Mouse (Mus musculus) cerebellum, postnatal 25 days (tissue): Measurements from ENCODE around the gene Hspa2.

Experiments
- DNase-seq, 2 experiments: peaks; one replicate each; pipeline ENCODE4 v3.0.0; 2021; ENCODE audit warnings: mixed read lengths in 2 of 2

The Hspa2 gene

DNA sequence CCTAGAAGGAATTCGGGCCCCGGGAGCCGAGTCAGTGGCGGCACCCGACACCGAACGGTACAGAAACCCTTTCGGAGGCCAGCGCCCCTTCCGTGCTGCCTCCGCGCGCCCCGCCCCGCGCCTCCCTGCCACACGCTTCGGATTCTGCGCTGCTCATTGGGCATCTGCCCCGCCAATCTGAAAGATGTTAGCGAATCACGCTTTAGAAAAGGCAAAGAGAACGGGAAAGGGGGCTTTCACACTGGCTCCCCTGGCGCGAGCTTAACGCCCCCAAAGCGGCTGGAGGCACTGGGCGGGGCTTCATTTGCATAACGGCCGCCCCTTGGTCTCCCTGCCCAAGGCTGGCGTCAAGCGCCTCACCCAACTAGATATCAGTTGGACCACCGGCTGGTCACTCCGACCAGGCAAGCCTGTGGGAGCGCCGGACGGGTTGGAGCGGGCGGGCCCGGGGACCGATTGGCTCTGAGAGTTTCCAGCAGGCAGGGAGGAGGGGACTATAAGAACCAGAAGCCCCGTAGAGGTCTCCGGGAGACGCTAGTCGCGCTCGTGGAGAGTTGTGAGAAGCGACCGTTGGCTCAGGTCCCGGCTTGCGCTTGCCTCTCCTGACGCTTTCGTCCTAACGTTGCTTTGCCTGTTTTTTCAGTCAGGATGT, at the start of gene Hspa2:
TSS of gene Hspa2 (plus strand) at position 291 of the 652 bp plus-strand sequence.
- DNase-seq, result peak; percentile 100

DNA sequence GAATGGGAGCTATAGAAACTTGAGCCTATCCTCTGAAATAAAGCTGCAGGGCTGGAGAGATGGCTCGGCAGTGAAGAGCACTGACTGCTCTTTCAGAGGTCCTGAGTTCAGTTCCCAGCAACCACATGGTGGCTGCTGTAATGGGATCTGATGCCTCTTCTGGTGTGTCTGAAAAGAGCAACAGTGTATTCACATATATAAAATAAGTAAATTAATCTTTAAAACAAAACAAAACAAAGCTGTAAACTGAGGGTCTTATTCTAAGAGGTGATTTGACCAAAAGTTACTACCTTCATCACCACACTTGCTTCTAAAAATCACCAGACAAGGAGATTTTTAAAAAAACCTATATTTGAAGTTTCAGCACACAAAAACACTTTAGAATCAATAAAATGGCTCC, 43.1 kb upstream of the Hspa2 start:
- DNase-seq, result no peak

DNA sequence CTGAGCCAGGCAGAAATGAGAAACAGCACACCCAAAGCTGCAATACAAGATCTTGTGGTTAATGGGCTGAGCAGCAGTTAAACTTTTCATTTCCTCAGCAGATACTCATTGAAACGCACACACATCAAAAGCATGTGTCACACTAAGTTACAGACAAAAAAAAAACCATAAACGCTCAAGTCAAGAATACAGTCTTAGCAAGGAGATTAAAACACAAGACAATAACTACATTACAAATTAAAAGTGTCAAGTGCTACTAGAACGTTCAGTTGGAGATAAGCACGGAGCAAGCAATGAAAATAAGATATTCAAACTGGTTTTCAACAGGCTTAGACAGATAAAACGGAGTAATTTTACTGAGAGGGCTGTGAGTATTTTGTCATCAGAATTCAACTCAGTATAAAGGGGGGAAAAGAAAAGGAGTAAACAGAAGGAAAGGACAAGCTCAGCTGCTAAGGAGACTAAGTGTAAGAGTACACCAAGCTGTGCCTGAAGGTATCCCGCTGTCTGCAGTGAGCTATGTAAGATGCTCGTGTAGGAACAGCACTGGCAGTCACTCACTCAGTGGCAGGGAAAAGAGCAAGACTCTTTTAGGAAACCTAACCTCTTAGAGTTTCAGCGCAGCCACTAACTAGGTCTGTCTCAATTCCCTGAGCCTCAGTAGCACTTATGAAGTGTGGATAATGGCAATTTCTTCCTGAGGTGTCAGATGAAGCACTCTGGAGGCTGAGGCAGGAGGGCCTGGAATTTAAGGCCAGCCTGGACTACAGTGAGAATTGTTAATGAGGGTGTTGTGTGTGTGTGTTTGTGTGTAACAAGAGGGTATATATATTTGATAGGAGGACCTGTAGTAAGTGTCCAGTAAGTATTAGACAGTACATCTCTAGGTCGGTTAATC, 42.3 kb upstream of the Hspa2 start:
- DNase-seq, result no peak

DNA sequence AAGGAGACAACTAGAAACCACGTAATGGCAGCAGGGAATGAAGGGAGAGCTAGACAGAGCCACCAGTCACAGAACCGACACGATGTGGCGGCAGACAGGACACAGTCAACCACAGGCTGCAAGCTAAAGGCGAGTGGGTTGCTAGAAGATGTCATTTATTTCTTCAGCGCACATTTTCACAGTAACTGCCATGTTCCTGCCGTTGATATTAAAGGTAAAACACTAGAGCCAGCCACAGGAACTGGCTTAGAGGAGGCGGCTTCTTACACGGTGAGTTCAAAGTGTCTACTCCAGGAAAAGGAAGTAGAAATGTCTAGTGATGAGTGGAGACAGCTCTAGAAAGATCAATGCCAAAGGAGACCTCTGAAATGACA, 41.7 kb upstream of the Hspa2 start:
- no peak for DNase-seq

DNA sequence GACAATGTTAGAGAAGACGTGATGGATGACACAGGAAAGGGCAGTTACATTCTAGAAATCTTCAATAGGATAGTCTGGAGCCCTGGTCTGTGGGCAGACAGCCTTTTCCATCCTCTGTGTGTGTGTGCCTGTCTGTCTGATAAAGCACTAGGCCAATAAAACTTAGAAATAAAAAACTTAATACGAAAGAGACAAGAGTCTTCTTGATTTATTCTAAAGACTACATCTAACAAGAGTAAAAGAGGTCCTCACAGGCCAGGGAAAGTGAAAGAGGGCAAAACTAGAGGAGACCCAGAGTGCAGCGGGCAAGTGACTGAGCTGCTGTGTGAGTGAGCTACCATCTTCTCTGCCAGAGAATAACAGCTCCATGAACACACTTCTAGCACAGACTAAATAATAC, 37.7 kb upstream of the Hspa2 start:
- no peak for DNase-seq

DNA sequence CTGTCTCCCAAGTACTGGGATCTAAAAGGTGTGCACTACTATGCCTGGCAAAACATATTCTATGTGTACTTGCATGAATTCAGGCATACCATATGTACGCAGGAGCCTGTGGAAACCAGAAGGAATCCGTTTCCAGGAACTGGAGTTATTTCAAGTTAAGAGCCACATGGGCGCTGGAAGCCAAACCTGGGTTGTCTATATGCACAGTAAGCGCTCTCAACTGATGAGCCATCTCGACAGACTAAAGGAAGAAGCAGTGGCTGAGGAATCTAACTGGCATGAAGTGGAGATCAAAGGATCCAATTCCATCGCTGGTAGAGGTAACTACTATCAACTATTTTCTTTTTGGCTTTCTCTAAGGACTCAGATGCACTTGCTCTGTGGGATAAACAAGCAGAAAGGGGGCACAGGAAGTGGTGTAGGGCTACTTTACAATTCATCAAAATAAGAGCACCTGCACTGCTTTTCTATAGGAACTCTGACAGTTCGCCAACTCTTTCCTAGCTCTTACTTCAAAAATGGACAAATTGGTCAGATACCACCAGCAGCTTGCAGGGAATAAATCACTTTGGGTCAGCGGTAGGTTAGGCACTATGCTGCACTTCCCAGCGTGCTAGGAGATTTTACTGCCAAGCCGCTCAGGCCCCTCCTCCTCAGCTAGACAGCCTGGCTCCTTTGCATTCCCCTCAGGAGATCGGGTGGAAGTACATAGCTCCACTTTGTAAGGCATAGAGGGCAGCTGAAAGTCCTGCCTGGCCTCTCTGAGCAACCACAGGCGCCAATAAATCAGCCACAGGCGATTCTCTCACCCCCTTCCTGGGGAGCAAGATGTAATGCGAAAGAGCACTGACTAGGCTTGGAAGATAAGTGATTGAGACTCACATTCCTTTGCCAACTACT, 36.6 kb upstream of the Hspa2 start:
- peak; percentile 40 to 61 for DNase-seq

DNA sequence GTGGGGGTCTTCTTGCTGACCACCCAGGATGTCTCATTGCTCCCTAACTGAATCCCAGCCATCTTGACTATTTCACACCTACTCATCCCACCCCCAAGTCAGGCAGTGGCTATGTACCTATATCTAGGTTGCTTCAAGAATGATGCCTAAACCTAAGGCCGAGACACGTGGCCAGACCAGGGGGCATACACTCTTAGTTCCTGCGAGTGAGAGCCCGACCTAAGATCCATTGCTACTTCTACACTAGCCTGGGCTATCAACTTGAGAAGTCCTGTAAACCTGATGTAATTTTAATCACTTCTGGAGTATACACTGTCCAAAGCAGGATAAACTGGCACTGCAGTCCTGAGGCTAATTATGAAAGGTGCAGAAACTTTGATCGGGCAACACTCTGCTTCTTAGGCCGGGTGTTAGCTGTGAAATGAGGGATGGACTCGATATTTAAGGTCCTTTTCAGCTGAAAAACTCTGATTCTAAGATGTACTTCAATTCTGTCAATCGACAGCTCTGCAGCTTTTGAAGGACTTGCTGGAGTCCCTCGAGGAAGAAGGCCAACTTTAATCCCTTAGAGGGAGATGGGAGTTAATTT, 35.7 kb upstream of the Hspa2 start:
- no peak for DNase-seq

DNA sequence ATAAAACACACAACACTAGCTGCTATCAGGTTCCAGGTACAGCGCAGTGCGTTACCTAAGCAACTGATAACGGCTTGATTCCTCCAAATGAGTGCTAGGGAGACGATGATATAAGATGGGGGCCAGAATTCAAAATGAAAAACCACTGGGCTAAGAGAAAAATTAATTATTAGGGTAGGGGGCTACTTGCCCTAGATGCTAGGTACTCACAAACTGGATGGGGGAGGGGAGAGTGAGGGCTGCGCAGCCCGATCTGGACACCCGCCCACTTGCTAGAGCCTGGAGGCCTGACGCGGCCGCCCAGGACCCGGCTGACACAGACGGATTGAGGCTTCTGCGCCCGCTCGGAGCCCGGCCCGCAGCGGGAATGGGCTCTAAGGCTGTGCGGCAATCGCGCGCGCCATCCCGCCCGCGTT, 35.2 kb upstream of the Hspa2 start:
- peak in 1 of 2 experiments; percentile 84 for DNase-seq

DNA sequence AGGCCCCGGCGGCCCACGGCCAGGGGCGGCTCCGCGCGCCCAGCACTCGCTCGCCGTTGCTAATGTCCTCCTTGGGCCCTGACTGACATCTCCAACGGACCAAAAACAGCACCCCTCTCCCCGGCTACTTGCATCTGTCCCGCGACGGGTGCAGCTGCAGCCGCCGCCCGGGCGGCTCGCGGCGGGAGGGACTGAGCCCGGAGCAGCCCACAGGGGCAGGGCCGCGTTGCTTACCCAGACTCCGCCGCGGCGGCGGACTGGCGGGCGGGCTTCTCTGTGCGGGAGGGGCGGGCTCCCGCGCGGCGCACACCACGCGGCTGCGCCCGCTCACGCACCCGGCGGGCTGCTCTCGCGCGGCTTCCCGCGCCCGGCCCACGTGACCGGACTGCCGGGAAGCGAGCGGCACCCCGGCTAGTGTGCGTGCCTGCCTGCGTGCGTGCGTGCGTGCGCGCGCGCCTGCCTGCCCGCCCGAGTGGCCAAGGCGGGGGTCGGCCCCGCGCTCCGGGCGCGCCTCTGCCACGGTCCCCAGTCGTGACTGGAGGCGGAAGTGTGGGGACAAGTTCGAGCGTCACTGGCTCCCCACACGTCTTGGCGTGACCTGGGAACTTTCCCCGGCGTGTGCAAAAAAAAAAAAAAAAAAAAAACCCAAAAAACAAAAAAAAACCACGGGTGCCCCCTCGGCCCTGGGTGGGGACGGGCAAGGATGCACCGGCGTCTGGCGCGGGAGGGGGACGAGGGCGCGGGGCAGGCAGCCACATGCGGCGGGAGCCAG, 34.6 kb upstream of the Hspa2 start, which contains the start of gene Zbtb25:
TSS of gene Zbtb25 (minus strand) at position 397 of the 772 bp plus-strand sequence.
- DNase-seq, result peak; percentile 91 to 96

DNA sequence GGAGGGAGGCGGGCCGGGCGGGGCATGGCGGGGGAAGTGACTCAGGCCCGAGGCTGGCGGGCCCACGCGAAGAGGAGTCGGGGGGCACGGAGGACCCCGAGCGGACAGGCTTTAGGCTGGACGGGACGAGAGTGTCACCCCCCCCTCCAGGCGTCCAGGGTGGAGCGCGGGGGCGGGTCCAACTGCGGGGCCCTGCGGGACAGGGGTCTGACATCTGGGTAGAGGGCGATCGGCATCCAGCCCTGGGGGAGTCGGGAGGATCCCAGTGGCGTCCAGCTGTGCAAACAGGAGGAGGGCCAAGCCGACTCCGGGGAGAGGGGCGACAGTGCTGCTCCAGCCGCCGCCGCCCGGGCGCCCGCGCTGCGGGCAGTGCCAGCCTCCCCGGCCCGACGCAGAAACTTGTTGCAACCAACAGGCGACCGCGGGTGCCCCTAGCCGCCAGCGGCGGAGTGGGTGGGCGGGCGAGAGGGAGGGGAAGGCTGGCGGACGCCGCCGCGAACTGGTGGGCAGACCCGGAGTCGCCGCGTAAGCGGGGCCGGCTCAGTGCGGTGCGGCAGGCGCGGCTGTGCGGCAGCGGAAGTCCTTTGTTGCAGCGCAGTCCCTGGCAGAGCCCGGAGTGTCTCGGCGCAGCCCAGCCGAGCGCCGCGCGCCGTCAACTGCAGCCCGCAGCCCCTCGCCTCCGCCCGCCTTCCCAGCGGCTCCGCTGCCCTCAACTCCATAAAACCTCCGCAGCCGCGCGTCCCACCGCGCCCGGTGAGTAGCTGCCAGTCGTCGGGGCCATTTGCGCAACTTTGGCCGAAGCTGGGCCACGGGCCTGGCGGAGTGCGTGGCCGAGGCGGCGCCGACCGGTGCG, 33.8 kb upstream of the Hspa2 start, which contains the start of gene Zbtb1:
TSS of gene Zbtb1 (plus strand) at position 289 of the 853 bp plus-strand sequence.
- DNase-seq, result peak; percentile 85

DNA sequence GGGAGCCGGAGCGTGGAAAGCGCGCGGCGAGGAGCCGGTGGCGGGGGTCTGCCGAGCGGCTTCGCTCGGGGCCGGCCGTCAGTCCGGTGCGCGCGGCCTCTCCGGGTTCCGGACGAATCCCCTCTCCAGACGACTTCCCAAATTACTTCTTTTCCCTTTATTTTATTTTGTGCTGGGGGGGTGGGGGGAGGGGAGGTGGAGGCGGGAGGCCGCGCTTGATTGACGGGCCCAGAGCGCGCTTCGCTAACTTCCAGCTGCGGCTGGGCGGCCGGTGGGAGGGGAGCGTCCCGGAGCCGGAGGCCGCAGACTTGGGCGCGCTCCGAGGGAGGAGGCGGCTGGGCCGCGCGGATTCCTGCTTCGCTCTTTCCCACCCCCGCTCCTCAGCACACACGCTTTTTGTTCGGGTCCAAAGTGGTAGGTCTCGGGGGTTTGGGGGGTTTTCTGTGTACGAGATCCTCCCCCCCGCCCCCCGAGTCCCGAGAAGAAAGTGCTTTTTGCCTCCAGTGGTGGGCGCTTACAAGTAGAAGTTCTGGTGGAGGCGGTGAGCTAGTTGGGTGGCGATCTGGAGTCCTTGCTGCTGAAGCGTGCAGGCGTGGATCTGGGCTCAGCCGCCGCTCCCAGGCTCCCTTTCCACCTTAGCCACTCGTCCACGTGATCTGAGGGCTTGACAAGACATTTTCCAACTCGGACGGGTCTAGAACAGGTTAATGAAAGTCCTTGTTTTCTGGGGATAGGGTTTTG, 33.0 kb upstream of the Hspa2 start:
- DNase-seq, result peak; percentile 68 to 71

DNA sequence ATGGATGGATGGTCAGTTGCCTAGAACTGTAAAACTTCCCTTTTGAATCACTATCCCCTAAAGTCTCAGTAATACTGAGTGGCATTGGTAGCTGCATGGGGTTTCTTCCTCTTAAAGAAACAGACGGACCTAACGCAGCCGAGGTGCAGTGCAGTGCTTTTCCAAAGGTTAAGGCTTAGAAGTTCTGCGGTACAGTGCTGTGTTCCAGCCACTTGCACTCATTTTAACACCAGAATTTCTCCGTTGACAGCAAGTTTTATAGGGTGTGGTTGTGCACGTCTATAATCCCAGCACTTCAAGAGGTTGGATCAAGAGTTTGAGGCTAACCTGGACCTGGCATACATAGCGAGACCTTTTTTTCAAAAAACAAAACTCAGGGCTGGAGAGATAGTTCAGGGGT, 31.9 kb upstream of the Hspa2 start:
- DNase-seq, result no peak

DNA sequence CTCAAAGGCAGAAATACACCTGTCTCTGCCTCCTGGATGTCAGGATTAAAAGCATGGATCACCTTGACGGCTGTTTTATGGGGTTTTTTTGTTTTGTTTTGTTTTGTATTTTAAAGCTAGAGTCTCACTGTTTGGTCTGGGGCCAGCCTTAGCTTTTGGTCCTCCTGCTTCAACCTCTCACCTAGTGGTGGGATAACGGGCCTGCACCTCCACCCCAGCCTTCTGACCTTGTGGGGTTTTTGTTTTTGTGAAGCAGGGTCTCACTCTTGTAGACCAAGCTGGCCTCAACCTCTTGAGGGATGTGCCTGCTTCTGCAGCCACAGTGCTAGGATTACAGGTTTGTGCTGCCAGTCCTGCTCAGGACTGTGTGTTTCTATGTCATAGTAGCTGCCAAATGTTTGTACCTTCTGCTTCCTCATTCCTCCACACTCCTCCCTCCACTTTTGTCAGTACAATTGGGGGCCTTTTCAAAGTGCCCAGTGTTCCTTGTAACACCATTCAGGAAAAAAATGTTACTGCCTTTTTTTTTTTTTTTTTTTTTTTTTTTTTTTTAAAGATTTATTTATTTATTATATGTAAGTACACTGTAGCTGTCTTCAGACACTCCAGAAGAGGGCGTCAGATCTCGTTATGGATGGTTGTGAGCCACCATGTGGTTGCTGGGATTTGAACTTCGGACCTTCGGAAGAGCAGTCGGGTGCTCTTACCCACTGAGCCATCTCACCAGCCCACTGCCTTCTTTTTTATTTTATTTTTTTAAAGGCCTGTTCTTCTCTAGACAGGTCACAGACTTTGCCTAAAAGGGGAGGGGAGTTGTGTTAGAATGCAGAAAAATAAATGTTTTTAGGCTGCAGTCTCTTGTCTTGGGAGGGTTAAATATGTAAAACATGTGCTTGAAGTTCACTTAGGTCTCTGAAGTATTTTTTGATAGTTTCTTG, 30.8 kb upstream of the Hspa2 start:
- DNase-seq, result no peak

DNA sequence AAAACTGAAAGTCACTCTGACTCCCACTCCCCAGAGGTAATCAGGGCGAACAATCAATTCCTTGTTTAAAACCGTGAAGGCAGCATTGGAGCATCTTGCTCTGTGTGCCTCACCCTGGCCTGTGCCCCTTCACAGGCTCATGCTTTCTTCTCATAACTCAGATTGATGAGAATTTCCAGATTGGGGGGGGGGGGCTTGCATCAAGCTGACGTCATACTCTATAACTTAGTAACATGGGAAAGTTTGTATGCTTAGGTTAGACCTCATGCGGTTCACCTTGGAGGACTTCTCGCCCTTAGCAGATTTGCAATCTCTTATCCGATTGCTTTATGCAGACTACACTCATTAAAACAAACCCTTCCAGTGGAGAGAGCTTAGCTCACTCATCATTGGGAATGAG, 30.0 kb upstream of the Hspa2 start:
- DNase-seq, result no peak

DNA sequence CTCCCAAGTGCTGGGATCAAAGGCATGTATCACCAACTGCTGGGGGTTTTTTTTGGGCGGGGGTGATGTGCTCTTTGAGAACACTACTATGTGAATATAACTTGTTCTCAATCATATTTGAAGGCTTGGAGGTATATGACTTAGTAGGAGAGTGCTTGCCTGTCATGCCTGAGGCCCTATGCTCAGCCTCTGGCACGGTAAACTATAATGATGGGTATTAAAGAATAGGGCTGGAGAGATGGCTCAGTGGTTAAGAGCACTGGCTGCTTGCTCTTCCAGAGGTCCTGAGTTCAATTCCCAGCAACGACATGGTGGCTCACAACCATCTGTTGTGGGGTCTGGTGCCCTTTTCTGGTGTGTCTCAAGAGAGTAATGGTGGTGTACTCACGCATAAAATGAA, 29.1 kb upstream of the Hspa2 start:
- no peak for DNase-seq

DNA sequence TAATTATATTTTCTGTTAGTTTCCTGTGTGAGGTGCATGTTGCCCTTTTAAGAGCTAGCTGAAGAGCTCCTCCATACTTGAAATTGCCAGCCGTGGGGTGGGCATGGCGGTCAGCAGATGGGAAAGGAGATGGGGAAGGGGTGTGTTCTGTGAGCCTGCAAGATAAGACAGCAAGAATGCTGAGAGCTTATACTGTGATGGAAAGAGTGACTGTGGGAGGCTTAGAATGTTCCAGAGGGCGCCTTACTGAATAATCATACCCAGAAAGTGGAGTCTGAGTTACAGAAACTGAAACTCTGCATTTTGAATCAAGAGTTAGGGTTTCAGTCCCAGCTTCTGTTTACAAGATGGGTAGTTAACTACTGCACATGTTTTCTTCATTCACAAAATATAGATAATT, 28.5 kb upstream of the Hspa2 start:
- no peak for DNase-seq

DNA sequence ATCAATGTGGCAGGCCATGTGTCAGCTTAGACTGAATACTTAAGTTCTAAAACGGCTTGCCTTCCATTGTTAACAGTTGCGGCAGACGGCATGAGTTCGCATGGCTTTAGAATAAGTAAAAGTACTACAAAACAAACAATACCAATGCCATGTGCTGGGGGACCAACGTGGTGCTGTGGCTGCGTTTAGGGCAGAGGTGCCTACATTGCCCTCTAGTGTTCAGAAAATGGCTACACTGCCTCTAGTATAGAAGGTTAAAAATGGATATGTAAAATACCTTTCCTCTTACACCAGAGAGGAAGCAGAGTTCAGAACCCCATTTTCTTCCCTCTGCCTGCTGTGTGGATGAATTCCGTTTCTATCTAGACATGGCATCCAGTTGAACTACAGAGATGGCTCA, 27.3 kb upstream of the Hspa2 start:
- peak in 1 of 2 experiments; percentile 38 for DNase-seq

DNA sequence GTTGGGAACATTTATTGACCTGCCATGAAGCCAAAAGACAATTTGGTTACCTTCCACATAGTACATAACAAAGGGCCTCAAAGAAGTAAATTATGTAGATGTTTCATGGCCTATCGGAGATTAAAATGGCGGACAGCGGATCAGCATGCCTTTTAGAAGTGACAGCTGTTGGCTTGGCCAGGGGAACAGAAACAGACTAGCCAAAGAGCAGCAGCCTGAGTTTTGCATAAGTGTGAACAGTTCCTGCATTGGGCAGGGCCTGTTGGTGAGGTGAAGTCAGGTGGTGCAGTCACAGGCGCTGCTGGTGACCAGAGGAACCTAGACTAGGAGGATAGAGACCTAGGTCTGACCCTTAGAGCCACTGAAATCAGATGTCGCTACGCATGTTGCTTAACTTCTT, 26.9 kb upstream of the Hspa2 start:
- no peak for DNase-seq

DNA sequence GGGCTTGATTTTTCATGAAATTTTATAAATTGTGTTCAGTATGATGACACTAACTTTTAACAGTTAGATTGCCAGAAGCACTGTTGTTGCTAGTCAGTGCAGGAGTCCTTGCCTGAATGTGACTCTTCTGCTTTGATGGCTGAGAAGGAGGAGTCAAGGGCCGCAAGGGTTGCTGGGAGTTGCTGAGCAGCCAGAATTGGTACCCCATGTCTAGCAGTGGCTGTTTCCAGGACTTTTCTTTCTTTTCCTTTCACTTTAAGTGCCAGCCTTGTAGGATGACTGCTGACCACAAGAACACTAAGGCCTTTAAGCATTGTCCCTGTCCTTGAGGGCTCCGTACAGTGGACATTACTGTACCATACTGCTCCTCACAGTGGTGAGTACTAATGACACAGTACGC, 26.2 kb upstream of the Hspa2 start:
- no peak for DNase-seq
